Mouse (Mus musculus) ovary, postnatal 10 days (tissue): ENCODE measurements around the gene Lamb2.

Source experiments
- DNase-seq: peaks from one replicate; pipeline ENCODE4 v3.0.0; 2022; ENCODE audit warnings: low spot score

The Lamb2 gene

GRCm38 (mm10) chr9:108479721-108480351 lies at the start of gene Lamb2:
Lamb2 (plus strand) TSS chr9:108479736.
- DNase-seq, result peak; percentile 50

- no peak for DNase-seq
Observed at GRCm38 (mm10) chr9:108431431-108432067, 48.0 kb upstream of the Lamb2 start.

- no peak for DNase-seq
Observed at GRCm38 (mm10) chr9:108436182-108436581, 43.4 kb upstream of the Lamb2 start, which contains the start of gene BC048562. BC048562 (plus strand) TSS chr9:108436482.

- no peak for DNase-seq
Observed at GRCm38 (mm10) chr9:108439176-108439575, 40.4 kb upstream of the Lamb2 start.

- DNase-seq, result no peak
Observed at GRCm38 (mm10) chr9:108440485-108440884, 39.1 kb upstream of the Lamb2 start.

GRCm38 (mm10) chr9:108441236-108441919 lies 38.2 kb upstream of the Lamb2 start:
- no peak for DNase-seq

- DNase-seq, result no peak
Observed at GRCm38 (mm10) chr9:108445125-108445524, 34.4 kb upstream of the Lamb2 start.

GRCm38 (mm10) chr9:108449860-108450259 lies 29.7 kb upstream of the Lamb2 start:
- no peak for DNase-seq

GRCm38 (mm10) chr9:108450292-108451169 lies 29.0 kb upstream of the Lamb2 start:
- no peak for DNase-seq

- DNase-seq, result no peak
Observed at GRCm38 (mm10) chr9:108451170-108451493, 28.4 kb upstream of the Lamb2 start.

GRCm38 (mm10) chr9:108451519-108452160 lies 27.9 kb upstream of the Lamb2 start:
- DNase-seq, result no peak

- DNase-seq, result peak; percentile 76
Observed at GRCm38 (mm10) chr9:108452291-108452906, 27.1 kb upstream of the Lamb2 start.

GRCm38 (mm10) chr9:108452911-108453310 lies 26.6 kb upstream of the Lamb2 start:
- DNase-seq, result no peak

GRCm38 (mm10) chr9:108453458-108453857 lies 26.1 kb upstream of the Lamb2 start:
- DNase-seq, result no peak

GRCm38 (mm10) chr9:108454429-108454828 lies 25.1 kb upstream of the Lamb2 start:
- DNase-seq, result no peak

- no peak for DNase-seq
Observed at GRCm38 (mm10) chr9:108455747-108456571, 23.6 kb upstream of the Lamb2 start.

- no peak for DNase-seq
Observed at GRCm38 (mm10) chr9:108456953-108457352, 22.6 kb upstream of the Lamb2 start.

- DNase-seq, result no peak
Observed at GRCm38 (mm10) chr9:108459939-108460318, 19.6 kb upstream of the Lamb2 start.

- peak; percentile 71 for DNase-seq
Observed at GRCm38 (mm10) chr9:108460319-108461178, 19.0 kb upstream of the Lamb2 start, which contains the start of gene Ccdc71. Ccdc71 (plus strand) TSS chr9:108460527.
